Comparison of ENCODE assay signal across 8 mouse cellular contexts in genomic region chr6:83278881-83279280, GRCm38 (mm10). TPM values are rescaled to one million over a fixed set of nuclear protein-coding genes. Genes with fewer than 3 reads are reported as not detected.
DNase-seq lines count a peak whose midpoint lies in the region; ATAC-seq lines count a peak whose summit lies in the region.

No protein-coding gene starts in this region.

- peak; percentile 35 for DNase-seq in limb, embryonic 11.5 days (ENCODE audit: low spot score)
- DNase-seq in limb, embryonic 10.5 days (ENCODE audit: low spot score), result no peak
- DNase-seq in T-cell, adult 2 months (ENCODE audit: low spot score), result peak; percentile 36
- DNase-seq in embryo, embryonic 10.5 days (ENCODE audit: low spot score), result peak; percentile 57
- DNase-seq in mesoderm, embryonic 11.5 days (ENCODE audit: low read depth, low spot score), result peak; percentile 32
- no peak for DNase-seq in gastrocnemius, adult 18-20 months (ENCODE audit: low spot score)
- no peak for DNase-seq in layer of hippocampus, adult 9-10 months (ENCODE audit: low spot score)
- DNase-seq in yolk sac, embryonic 10.5 days (ENCODE audit: low spot score), result no peak

- H3K4me1 ChIP-seq in limb, embryonic 11.5 days (ENCODE audit: control insufficient read depth, insufficient read depth, low read length), result no peaks in the 10 kb centered on the region
- no peaks in the 10 kb centered on the region for H3K4me1 ChIP-seq in limb, embryonic 10.5 days

- no peak overlapping the region for H3K4me2 ChIP-seq in limb, embryonic 11.5 days (ENCODE audit: low read depth, severe bottlenecking)

- no peaks in the 10 kb centered on the region for H3K27me3 ChIP-seq in limb, embryonic 11.5 days (ENCODE audit: control insufficient read depth, insufficient read depth, low read length)
- no peaks in the 10 kb centered on the region for H3K27me3 ChIP-seq in limb, embryonic 10.5 days (ENCODE audit: low read depth, poor library complexity, severe bottlenecking)

- no peak overlapping the region for H3K27ac ChIP-seq in limb, embryonic 11.5 days (replicated peaks; ENCODE audit: low read depth, low read length)
- no peak overlapping the region for H3K27ac ChIP-seq in limb, embryonic 10.5 days

- no peak overlapping the region for H3K9ac ChIP-seq in limb, embryonic 11.5 days (ENCODE audit: low read length)

- ATAC-seq in limb, embryonic 11.5 days (ENCODE audit: insufficient number of reproducible peaks, low FRiP score, low TSS enrichment, low read depth), result no peak

- H3K4me3 ChIP-seq in limb, embryonic 11.5 days (ENCODE audit: low read depth, low read length), result no peak overlapping the region
- no peak overlapping the region for H3K4me3 ChIP-seq in limb, embryonic 10.5 days

- H3K9me3 ChIP-seq in limb, embryonic 11.5 days (ENCODE audit: control insufficient read depth, low read length), result peaks cover 3% of the 10 kb centered on the region; the same call in 1 of the 2 replicates
- no peaks in the 10 kb centered on the region for H3K9me3 ChIP-seq in limb, embryonic 10.5 days (replicated peaks)

- 32% methylated on average over 2 of the region's 2 CpGs for WGBS in limb, embryonic 11.5 days
- 17% methylated on average over 2 of the region's 2 CpGs for WGBS in limb, embryonic 10.5 days

- no peaks in the 10 kb centered on the region for H3K36me3 ChIP-seq in limb, embryonic 11.5 days (ENCODE audit: control insufficient read depth, insufficient read depth, low read length)
- no peaks in the 10 kb centered on the region for H3K36me3 ChIP-seq in limb, embryonic 10.5 days

RNA-seq across cellular contexts. Expression of gene Mthfd2, which starts 46.8 kb away (rescaled TPM):
- polyA plus RNA-seq in limb, embryonic 11.5 days (2014; fragmentation: Nextera tagmentation; extraction: Ambion mirVana), result 59.7 and 59.9 TPM in 2 replicates
- 64.9 and 94.0 TPM in 2 replicates for polyA plus RNA-seq in limb, embryonic 10.5 days (2016; fragmentation: Nextera tagmentation; extraction: Ambion mirVana)
- total RNA-seq in gastrocnemius, adult 18-20 months (2021), result 1 to 10 TPM; 3.0 to 3.2 TPM

RNA-seq across cellular contexts. Expression of gene Mob1a, which starts 46.9 kb away (rescaled TPM):
- polyA plus RNA-seq in limb, embryonic 11.5 days (2014; fragmentation: Nextera tagmentation; extraction: Ambion mirVana), result 69.7 and 78.6 TPM in 2 replicates
- polyA plus RNA-seq in limb, embryonic 10.5 days (2016; fragmentation: Nextera tagmentation; extraction: Ambion mirVana), result 54.1 and 63.3 TPM in 2 replicates
- total RNA-seq in gastrocnemius, adult 18-20 months (2021), result 10 to 100 TPM in 1 of 2 experiments, 1 to 10 TPM in 1; 8.0 to 12.4 TPM

RNA-seq across cellular contexts. Expression of gene Slc4a5, which starts 59.3 kb away (rescaled TPM):
- 0.16 and 0.47 TPM in 2 replicates for polyA plus RNA-seq in limb, embryonic 11.5 days (2014; fragmentation: Nextera tagmentation; extraction: Ambion mirVana)
- 0.23 and 0.25 TPM in 2 replicates for polyA plus RNA-seq in limb, embryonic 10.5 days (2016; fragmentation: Nextera tagmentation; extraction: Ambion mirVana)
- total RNA-seq in gastrocnemius, adult 18-20 months (2021), result not detected

Comparison
In these comparisons a context has a peak if more than half of its experiments do, and no peak if none do; other contexts are left out.
1. DNase-seq: peak in limb, embryonic 11.5 days (single experiment), T-cell, adult 2 months (single experiment), embryo, embryonic 10.5 days (single experiment) and mesoderm, embryonic 11.5 days (single experiment); none in limb, embryonic 10.5 days (single experiment), gastrocnemius, adult 18-20 months (single experiment), layer of hippocampus, adult 9-10 months (single experiment) and yolk sac, embryonic 10.5 days (single experiment).